Mouse (Mus musculus) heart, adult 2 months (tissue): ENCODE measurements at regions not wholly inside any gene's neighbourhood (a gene's known extent, or its start where the extent isn't known, plus 50 kb on each side); places are given as distances from the start of the nearest gene placed in this dataset.

Source experiments
- DNase-seq, 2 experiments: peaks; one replicate each; pipeline ENCODE4 v3.0.0; 2021
- H3K27ac ChIP-seq: fragments of 200-600 bp; 2 replicates; pipeline ENCODE4 v1.8.1; 2022
- H3K27me3 ChIP-seq: fragments of 200-500 bp; 2 replicates; pipeline ENCODE4 v1.6.1; 2012; ENCODE audit warnings: mild to moderate bottlenecking, low read length, inconsistent platforms, mixed read lengths; ENCODE audit not compliant: control insufficient read depth, insufficient read depth
- H3K36me3 ChIP-seq: fragments of 200-500 bp; 2 replicates; pipeline ENCODE4 v1.6.1; 2012; ENCODE audit warnings: low read length, inconsistent platforms; ENCODE audit not compliant: control insufficient read depth, insufficient read depth
- H3K4me1 ChIP-seq: fragments of 200-500 bp; 2 replicates; pipeline ENCODE4 v1.6.1; 2011; ENCODE audit warnings: low read length; ENCODE audit not compliant: control insufficient read depth, insufficient read depth
- H3K4me3 ChIP-seq: fragments of 200-600 bp; 2 replicates; pipeline ENCODE4 v1.8.1; 2022
- H3K79me2 ChIP-seq: fragments of 200-500 bp; replicated peaks from 2 replicates; pipeline ENCODE4 v1.6.1; 2012; ENCODE audit warnings: mild to moderate bottlenecking, inconsistent platforms, low read length, moderate library complexity, mixed read lengths; ENCODE audit not compliant: control insufficient read depth, insufficient read depth
- H3K9ac ChIP-seq: fragments of 200-500 bp; 2 replicates; pipeline ENCODE4 v1.6.1; 2012; ENCODE audit warnings: low read depth, mild to moderate bottlenecking, control low read depth, inconsistent platforms, low read length, mixed read lengths
- CTCF ChIP-seq: fragments of 200-600 bp; IDR thresholded peaks from 2 replicates; pipeline ENCODE4 v1.8.1; 2022; ENCODE audit warnings: antibody characterized with exemption, mild to moderate bottlenecking, moderate library complexity
- EP300 ChIP-seq: fragments of 200-500 bp; IDR thresholded peaks from 2 replicates; pipeline ENCODE4 v1.6.1; 2011; ENCODE audit warnings: low read depth, low read length, control low read depth; ENCODE audit not compliant: insufficient read depth
- POLR2A ChIP-seq: fragments of 200-500 bp; IDR thresholded peaks from 2 replicates; pipeline ENCODE4 v1.6.1; 2011; ENCODE audit warnings: mild to moderate bottlenecking, low read depth, low read length, control low read depth; ENCODE audit not compliant: insufficient read depth
- WGBS: fragments of 180-500 bp; shearing (Covaris S2); methylation state at CpG from one replicate; pipeline ENCODE4 v1.1.7; 2018; 5-methylcytosine and 5-hydroxymethylcytosine counted together
- intact Hi-C: fragments of 180-260 bp; cut with DNase I; formaldehyde crosslinking; loops from one replicate; pipeline ENCODE4 v1.15.1; 2025

DNA sequence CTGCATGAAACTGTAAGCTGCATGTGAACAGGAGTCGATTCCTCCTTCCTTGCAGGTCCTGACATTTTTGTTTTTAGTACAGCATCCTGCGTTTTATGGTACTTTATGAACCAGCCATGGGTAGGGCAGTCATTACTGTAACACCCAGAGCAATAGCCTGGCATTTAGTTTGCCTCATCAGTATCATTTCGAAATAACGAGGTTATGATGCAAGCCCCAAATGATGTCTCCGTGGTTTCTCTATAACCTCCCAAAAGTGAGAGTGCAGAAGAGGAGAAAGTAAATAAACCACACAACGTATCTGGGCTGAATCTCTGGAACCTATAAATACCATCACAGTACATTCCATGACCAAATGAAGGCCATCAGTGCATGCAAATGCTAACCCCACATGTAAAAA is 265.3 kb upstream of the Tenm3 start:
- no peak for TF ChIP-seq CTCF
- H3K4me3 ChIP-seq, result no peak overlapping the region
- intact Hi-C loops, result no loop called here
- H3K27me3 ChIP-seq, result no peaks in the 10 kb centered on the region
- H3K27ac ChIP-seq, result no peak overlapping the region
- H3K4me1 ChIP-seq, result no peaks in the 10 kb centered on the region
- 77% methylated on average over 6 of the region's 6 CpGs for WGBS
- H3K79me2 ChIP-seq, result no peaks in the 10 kb centered on the region
- no peaks in the 10 kb centered on the region for H3K36me3 ChIP-seq
- no peak for DNase-seq
- no peak overlapping the region for H3K9ac ChIP-seq

DNA sequence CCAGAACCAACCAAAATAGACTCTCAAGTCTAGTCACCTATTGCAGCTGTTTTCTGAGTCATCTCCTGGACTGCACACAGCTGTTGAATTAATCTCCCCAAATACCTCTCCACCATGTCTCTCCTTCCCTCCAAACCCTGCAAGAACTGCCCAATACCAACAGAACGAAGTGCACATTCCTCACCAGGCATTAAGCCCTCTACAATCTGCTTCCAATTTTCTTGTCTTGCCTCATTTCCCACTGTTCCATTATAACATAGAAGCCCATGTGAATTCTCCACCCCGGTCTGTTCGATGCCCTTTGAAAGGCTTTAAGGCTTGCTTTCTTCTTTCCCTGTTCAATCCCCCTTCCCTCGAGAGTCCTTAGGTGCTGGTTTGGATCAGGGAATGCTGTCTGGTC is 264.9 kb upstream of the Tenm3 start:
- WGBS, result 63% methylated on average over 4 of the region's 4 CpGs
- TF ChIP-seq POLR2A (no peak), EP300 (no peak), CTCF (no peak)
- Histone ChIP-seq H3K79me2 (no peaks in the 10 kb centered on the region), H3K36me3 (no peaks in the 10 kb centered on the region), H3K4me3 (no peak overlapping the region), H3K27me3 (no peaks in the 10 kb centered on the region), H3K27ac (no peak overlapping the region), H3K9ac (no peak overlapping the region), H3K4me1 (no peaks in the 10 kb centered on the region)
- intact Hi-C loops, result no loop called here
- no peak for DNase-seq

DNA sequence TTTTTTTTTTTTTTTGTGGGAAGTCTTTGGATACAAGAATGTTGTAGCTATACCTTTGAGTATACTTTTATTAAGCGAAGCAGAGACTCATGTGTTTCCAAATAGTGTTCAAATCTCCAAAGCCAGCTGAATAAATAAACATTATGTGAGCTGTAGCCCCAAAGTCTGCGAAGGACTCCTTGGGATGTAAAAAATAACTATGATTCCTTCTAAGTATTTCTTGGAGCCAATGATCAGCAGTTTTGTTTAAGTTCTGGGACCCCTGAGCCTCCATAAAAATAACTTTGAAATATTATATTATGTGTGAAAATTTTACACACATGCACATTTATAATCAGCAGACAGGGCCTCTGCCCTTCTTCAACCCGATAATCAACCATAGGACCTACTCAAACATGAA is 262.8 kb upstream of the Tenm3 start:
- DNase-seq, result no peak
- H3K4me1 ChIP-seq, result no peaks in the 10 kb centered on the region
- H3K9ac ChIP-seq, result no peak overlapping the region
- no peaks in the 10 kb centered on the region for H3K36me3 ChIP-seq
- no peak overlapping the region for H3K4me3 ChIP-seq
- H3K27me3 ChIP-seq, result no peaks in the 10 kb centered on the region
- no peak overlapping the region for H3K27ac ChIP-seq
- TF ChIP-seq EP300 (no peak), CTCF (no peak), POLR2A (no peak)
- 62% methylated on average over 3 of the region's 3 CpGs for WGBS
- H3K79me2 ChIP-seq, result no peaks in the 10 kb centered on the region
- intact Hi-C loops, result no loop called here

- H3K4me1 ChIP-seq, result no peaks in the 10 kb centered on the region
- 88% methylated on average over 7 of the region's 7 CpGs for WGBS
- no peaks in the 10 kb centered on the region for H3K36me3 ChIP-seq
- no peaks in the 10 kb centered on the region for H3K79me2 ChIP-seq
- DNase-seq, result no peak
- TF ChIP-seq EP300 (no peak), CTCF (no peak), POLR2A (no peak)
- no peak overlapping the region for H3K9ac ChIP-seq
- H3K27me3 ChIP-seq, result no peaks in the 10 kb centered on the region
- no peak overlapping the region for H3K4me3 ChIP-seq
- no peak overlapping the region for H3K27ac ChIP-seq
- intact Hi-C loops, result no loop called here
Observed at GRCm38 (mm10) chr8:49101156-49101555, 257.4 kb upstream of the Tenm3 start.

DNA sequence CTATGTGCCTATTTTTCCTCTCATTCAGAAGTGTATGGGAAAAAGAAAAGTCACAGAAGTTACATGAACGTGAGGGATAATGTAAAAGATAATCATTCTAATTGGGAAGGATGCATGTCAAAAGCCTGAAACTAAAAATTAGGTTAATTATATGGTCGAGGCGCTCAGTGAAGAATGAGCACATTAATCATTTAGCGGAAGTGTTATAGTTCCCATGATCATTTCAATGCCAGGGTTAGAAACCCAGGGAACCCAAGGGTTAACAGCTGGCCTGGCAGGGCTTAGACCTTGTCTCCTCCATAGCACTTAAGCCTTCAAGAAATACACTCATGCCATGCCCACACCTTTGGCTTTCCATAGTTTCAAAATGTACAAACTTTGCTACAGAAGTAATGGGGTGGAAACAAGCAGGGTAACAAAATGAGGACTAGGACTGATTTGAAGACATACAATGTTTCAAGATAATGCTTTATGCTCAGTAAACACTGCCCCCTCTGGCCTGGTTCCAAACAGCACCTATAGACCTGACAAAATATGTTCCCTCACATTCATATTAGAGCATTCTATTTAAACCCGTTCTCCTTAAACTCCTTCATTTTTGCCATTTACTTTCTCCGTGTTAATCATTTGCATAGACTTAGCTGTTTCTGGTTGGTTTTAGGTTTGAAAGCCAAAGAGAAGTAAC is 240.6 kb upstream of the Tenm3 start:
- intact Hi-C loops, result no loop called here
- H3K36me3 ChIP-seq, result no peaks in the 10 kb centered on the region
- no peaks in the 10 kb centered on the region for H3K79me2 ChIP-seq
- H3K4me3 ChIP-seq, result no peak overlapping the region
- no peak overlapping the region for H3K9ac ChIP-seq
- no peaks in the 10 kb centered on the region for H3K27me3 ChIP-seq
- DNase-seq, result no peak
- no peak overlapping the region for H3K27ac ChIP-seq
- no peaks in the 10 kb centered on the region for H3K4me1 ChIP-seq
- TF ChIP-seq CTCF (no peak), EP300 (no peak), POLR2A (no peak)
- WGBS, result 81% methylated on average over 6 of the region's 6 CpGs

GRCm38 (mm10) chr8:49069451-49069850 is 225.7 kb upstream of the Tenm3 start:
- no peak overlapping the region for H3K4me3 ChIP-seq
- no peak overlapping the region for H3K27ac ChIP-seq
- no peaks in the 10 kb centered on the region for H3K36me3 ChIP-seq
- WGBS, result 73% methylated on average over 5 of the region's 5 CpGs
- H3K4me1 ChIP-seq, result no peaks in the 10 kb centered on the region
- H3K27me3 ChIP-seq, result no peaks in the 10 kb centered on the region
- H3K79me2 ChIP-seq, result no peaks in the 10 kb centered on the region
- DNase-seq, result no peak
- no peak overlapping the region for H3K9ac ChIP-seq
- TF ChIP-seq POLR2A (no peak), EP300 (no peak), CTCF (no peak)
- intact Hi-C loops, result no loop called here

GRCm38 (mm10) chr8:49063256-49063655 is 219.5 kb upstream of the Tenm3 start:
- Histone ChIP-seq H3K27ac (no peak overlapping the region), H3K27me3 (no peaks in the 10 kb centered on the region), H3K4me1 (no peaks in the 10 kb centered on the region), H3K9ac (no peak overlapping the region), H3K4me3 (no peak overlapping the region), H3K79me2 (no peaks in the 10 kb centered on the region), H3K36me3 (no peaks in the 10 kb centered on the region)
- TF ChIP-seq EP300, result no peak
- no peak for TF ChIP-seq POLR2A
- TF ChIP-seq CTCF, result no peak
- WGBS, result 49% methylated on average over 3 of the region's 3 CpGs
- intact Hi-C loops, result no loop called here
- no peak for DNase-seq
